8 mouse cellular contexts compared by ENCODE assay signal in the genomic region with DNA sequence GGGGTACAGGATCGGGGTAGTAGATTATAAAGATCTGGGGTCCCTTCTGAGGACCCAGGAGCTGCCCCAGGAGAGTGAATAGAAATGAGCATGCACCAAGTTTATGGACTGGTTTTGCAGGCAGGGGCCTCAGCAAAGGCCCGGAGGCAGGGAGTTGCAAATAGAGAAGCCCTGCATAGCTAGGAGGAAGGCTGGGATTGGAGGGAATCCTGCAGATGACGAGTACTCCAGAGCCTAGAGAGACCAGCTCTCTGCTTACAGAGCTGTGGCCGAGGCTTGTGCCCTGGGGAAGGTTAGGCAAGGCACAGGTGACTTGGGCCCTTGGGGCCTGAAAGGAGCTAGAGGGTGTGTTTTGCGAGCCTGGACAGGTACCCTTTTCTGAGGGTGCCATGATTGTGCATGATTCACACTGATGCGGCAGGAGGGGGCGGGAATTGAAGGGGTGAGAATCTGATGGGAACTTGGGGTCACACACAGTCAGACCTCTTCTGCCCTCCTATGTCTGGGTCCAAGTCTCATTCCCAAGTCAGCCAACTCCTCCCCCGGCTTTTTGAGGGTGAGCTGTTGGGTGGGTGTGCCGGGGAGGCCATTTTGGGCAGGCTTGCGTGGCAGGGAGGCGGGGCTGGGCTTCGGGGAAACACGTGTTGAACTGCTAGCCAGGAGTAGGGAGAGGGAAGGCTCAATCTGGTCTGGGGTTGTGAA. TPM values are rescaled to one million over a fixed set of nuclear protein-coding genes. Genes with fewer than 3 reads are reported as not detected.
DNase-seq lines count a peak whose midpoint lies in the region; ATAC-seq and TF ChIP-seq lines count a peak whose summit lies in the region.

No protein-coding gene starts in this region.

- 17% methylated on average over 13 of the region's 13 CpGs for WGBS in kidney, adult 2 months
- 16% methylated on average over 13 of the region's 13 CpGs for WGBS in heart, postnatal 0 days
- WGBS in stomach, postnatal 0 days = 12% methylated on average over 11 of the region's 13 CpGs

- H3K9ac ChIP-seq in heart, postnatal 0 days (replicated peaks; ENCODE audit: low read depth, low read length) = no peak overlapping the region
- H3K9ac ChIP-seq in stomach, postnatal 0 days (ENCODE audit: low read length) = peak overlapping the region; percentile 47

- H3K4me2 ChIP-seq in heart, postnatal 0 days (ENCODE audit: low read depth, low read length) = peak overlapping the region; percentile 65
- H3K4me2 ChIP-seq in stomach, postnatal 0 days (replicated peaks; ENCODE audit: low read depth) = peak overlapping the region; percentile 69

- peaks cover 4% of the 10 kb centered on the region; the same call in 1 of the 2 replicates for H3K27me3 ChIP-seq in kidney, adult 2 months (replicated peaks; ENCODE audit: control insufficient read depth, insufficient read depth, low read length)
- H3K27me3 ChIP-seq in heart, postnatal 0 days (ENCODE audit: control insufficient read depth, insufficient read depth, low read length) = peaks cover 29% of the 10 kb centered on the region
- no peaks in the 10 kb centered on the region for H3K27me3 ChIP-seq in stomach, postnatal 0 days (ENCODE audit: control insufficient read depth, insufficient read depth, low read length)

- TF ChIP-seq CTCF in kidney, adult 2 months (conservative IDR thresholded peaks at IDR 0.05; ENCODE audit: insufficient read depth, insufficient read length, low read depth, low read length) = no peak
- no peak for TF ChIP-seq CTCF in embryonic fibroblast, embryonic 13.5 days (IDR thresholded peaks at IDR 0.05; ENCODE audit: borderline replicate concordance, insufficient read depth, low read length)
- TF ChIP-seq CTCF in heart, postnatal 0 days (IDR thresholded peaks at IDR 0.05; ENCODE audit: low read depth) = no peak
- no peak for TF ChIP-seq CTCF in stomach, postnatal 0 days (IDR thresholded peaks at IDR 0.05; ENCODE audit: low read depth)

- H3K4me3 ChIP-seq in kidney, adult 2 months (ENCODE audit: insufficient read depth, low read depth, low read length) = peak overlapping the region; percentile 28; the same call in 1 of the 2 replicates
- H3K4me3 ChIP-seq in embryonic fibroblast, embryonic 13.5 days (ENCODE audit: insufficient read depth, low read length) = peak overlapping the region; percentile 71
- peak overlapping the region; percentile 68 for H3K4me3 ChIP-seq in heart, postnatal 0 days (ENCODE audit: low read depth, low read length)
- peak overlapping the region; percentile 72 for H3K4me3 ChIP-seq in stomach, postnatal 0 days (ENCODE audit: low read depth, low read length)

- no peak for TF ChIP-seq EP300 in heart, postnatal 0 days (IDR thresholded peaks at IDR 0.05; ENCODE audit: low read depth)
- TF ChIP-seq EP300 in stomach, postnatal 0 days (optimal IDR thresholded peaks at IDR 0.05) = no peak

- peak; percentile 24 for DNase-seq in kidney, adult 2 months
- DNase-seq in kidney, adult 18-20 months = no peak
- DNase-seq in heart, postnatal 0 days (ENCODE audit: low spot score) = no peak
- peak; percentile 59 to 72 for DNase-seq in layer of hippocampus, postnatal 10 days (ENCODE audit: low spot score in 2 of 2)
- DNase-seq in mesoderm, embryonic 11.5 days (ENCODE audit: low read depth, low spot score) = peak; percentile 73
- DNase-seq in stomach, postnatal 0 days (ENCODE audit: low spot score) = peak; percentile 76
- no peak for DNase-seq in cerebellum, adult 11-12 months

- H3K4me1 ChIP-seq in kidney, adult 2 months (ENCODE audit: control insufficient read depth, insufficient read depth, low read length) = no peaks in the 10 kb centered on the region
- H3K4me1 ChIP-seq in embryonic fibroblast, embryonic 13.5 days (ENCODE audit: control insufficient read depth, insufficient read depth, low read length) = peaks cover 6% of the 10 kb centered on the region; the same call in 1 of the 2 replicates
- H3K4me1 ChIP-seq in heart, postnatal 0 days (ENCODE audit: control insufficient read depth, insufficient read depth) = peaks cover 10% of the 10 kb centered on the region
- peaks cover 6% of the 10 kb centered on the region; the same call in 1 of the 2 replicates for H3K4me1 ChIP-seq in stomach, postnatal 0 days (replicated peaks; ENCODE audit: control insufficient read depth, insufficient read depth)

- H3K9me3 ChIP-seq in heart, postnatal 0 days (replicated peaks; ENCODE audit: control insufficient read depth, low read length) = no peaks in the 10 kb centered on the region
- H3K9me3 ChIP-seq in stomach, postnatal 0 days (ENCODE audit: control insufficient read depth, low read length) = no peaks in the 10 kb centered on the region

- H3K27ac ChIP-seq in kidney, adult 2 months (ENCODE audit: insufficient read depth, low read depth, low read length) = no peak overlapping the region
- peak overlapping the region; percentile 96 for H3K27ac ChIP-seq in embryonic fibroblast, embryonic 13.5 days (ENCODE audit: insufficient read depth, low read length)
- H3K27ac ChIP-seq in heart, postnatal 0 days (ENCODE audit: low read depth) = peak overlapping the region; percentile 82
- peak overlapping the region; percentile 90 for H3K27ac ChIP-seq in stomach, postnatal 0 days (replicated peaks)

- H3K36me3 ChIP-seq in kidney, adult 2 months (ENCODE audit: control insufficient read depth, insufficient read depth, low read length) = no peaks in the 10 kb centered on the region
- H3K36me3 ChIP-seq in heart, postnatal 0 days (replicated peaks; ENCODE audit: control insufficient read depth, insufficient read depth, low read length) = no peaks in the 10 kb centered on the region
- no peaks in the 10 kb centered on the region for H3K36me3 ChIP-seq in stomach, postnatal 0 days (ENCODE audit: control insufficient read depth, insufficient read depth, low read length)

- TF ChIP-seq POLR2A in kidney, adult 2 months (IDR thresholded peaks at IDR 0.05; ENCODE audit: low read depth, low read length) = no peak
- TF ChIP-seq POLR2A in embryonic fibroblast, embryonic 13.5 days (IDR thresholded peaks at IDR 0.05; ENCODE audit: low read depth, low read length) = peak; percentile 73

- no peak for ATAC-seq in heart, postnatal 0 days (ENCODE audit: insufficient read depth, low read depth)
- peak; percentile 55 for ATAC-seq in stomach, postnatal 0 days (ENCODE audit: low FRiP score, low TSS enrichment)

RNA-seq across cellular contexts. Expression of gene Fscn1, which starts 3.0 kb away (rescaled TPM):
- polyA plus RNA-seq in kidney, adult 2 months (2012; rRNA removed) = 23.1 and 28.5 TPM in 2 replicates
- 323 and 406 TPM in 2 replicates for polyA plus RNA-seq in embryonic fibroblast, embryonic 13.5 days (2011; ENCODE audit: insufficient read length, low read depth, missing spikeins)
- 101 and 104 TPM in 2 replicates for total RNA-seq in heart, postnatal 0 days (2014; rRNA removed; ENCODE audit: low replicate concordance)
- polyA plus RNA-seq in heart, postnatal 0 days (2015; fragmentation: Nextera tagmentation; extraction: Ambion mirVana) = 77.9 and 78.7 TPM in 2 replicates
- total RNA-seq in layer of hippocampus, postnatal 10 days (2021) = 100 to 1,000 TPM; 420 to 424 TPM
- 42.0 and 42.7 TPM in 2 replicates for polyA plus RNA-seq in stomach, postnatal 0 days (2015; fragmentation: Nextera tagmentation; extraction: Ambion mirVana)

RNA-seq across cellular contexts. Expression of gene Actb, which starts 56.6 kb away (rescaled TPM):
- 2,111 and 2,511 TPM in 2 replicates for polyA plus RNA-seq in kidney, adult 2 months (2012; rRNA removed)
- polyA plus RNA-seq in embryonic fibroblast, embryonic 13.5 days (2011; ENCODE audit: insufficient read length, low read depth, missing spikeins) = 7,994 and 9,776 TPM in 2 replicates
- 2,129 and 2,574 TPM in 2 replicates for total RNA-seq in heart, postnatal 0 days (2014; rRNA removed; ENCODE audit: low replicate concordance)
- 4,473 and 4,544 TPM in 2 replicates for polyA plus RNA-seq in heart, postnatal 0 days (2015; fragmentation: Nextera tagmentation; extraction: Ambion mirVana)
- total RNA-seq in layer of hippocampus, postnatal 10 days (2021) = 1,000 to 10,000 TPM; 4,137 to 4,167 TPM
- 14,823 and 16,187 TPM in 2 replicates for polyA plus RNA-seq in stomach, postnatal 0 days (2015; fragmentation: Nextera tagmentation; extraction: Ambion mirVana)

Comparison
In these comparisons a context has a peak if more than half of its experiments do, and no peak if none do; other contexts are left out.
1. DNase-seq: peak in kidney, adult 2 months (single experiment), layer of hippocampus, postnatal 10 days (2 of 2), mesoderm, embryonic 11.5 days (single experiment) and stomach, postnatal 0 days (single experiment); none in kidney, adult 18-20 months (single experiment), heart, postnatal 0 days (single experiment) and cerebellum, adult 11-12 months (single experiment).
2. Peak in every context shown above with its lines, with median percentiles within 50 percentile points of each other: H3K4me3 ChIP-seq.